Mouse (Mus musculus) erythroblast, embryonic 14.5 days (primary cell): ENCODE data around the gene Aldh18a1.

ENCODE experiments used
- GATA1 ChIP-seq: IDR thresholded peaks from 2 replicates; pipeline ENCODE4 v1.6.1; 2012; ENCODE audit warnings: low read length, inconsistent platforms, mixed read lengths
- TAL1 ChIP-seq: IDR thresholded peaks from 3 replicates; pipeline ENCODE4 v1.6.1; 2012; ENCODE audit warnings: low read length, inconsistent platforms, mixed read lengths

DNA sequence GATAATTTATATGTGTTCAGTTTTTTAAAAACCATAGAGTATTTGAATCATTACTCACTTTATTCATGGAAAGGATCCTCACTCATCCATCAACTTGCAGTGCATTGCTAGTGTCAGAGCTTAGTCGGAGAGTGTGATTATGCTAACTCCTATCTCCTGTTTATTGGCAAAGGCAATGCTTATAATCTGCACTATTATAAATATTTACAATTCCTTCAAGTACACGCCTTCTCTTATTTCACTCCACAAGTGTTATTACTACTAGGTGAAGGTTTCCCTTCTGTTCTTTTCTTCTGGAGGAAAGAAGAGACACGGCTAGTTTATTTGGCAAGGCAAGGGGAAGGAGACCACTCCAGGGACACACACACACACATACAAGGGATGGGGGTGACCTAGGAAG is 43.9 kb upstream of the Aldh18a1 start:
- no peak for TF ChIP-seq TAL1
- no peak for TF ChIP-seq GATA1
